Mouse (Mus musculus) limb, embryonic 10.5 days (tissue): ENCODE data around the gene Wnt10b. TPM values are rescaled to one million over a fixed set of nuclear protein-coding genes. Genes with fewer than 3 reads are reported as not detected.

ENCODE experiments used
- DNase-seq: peaks from one replicate; pipeline ENCODE4 v3.0.0-alpha.2; 2017; ENCODE audit warnings: low spot score
- H3K27ac ChIP-seq: fragments of 300-500 bp; sonication (generic); 2 replicates; pipeline ENCODE4 v1.5.1; 2016; ENCODE audit warnings: mild to moderate bottlenecking
- H3K27me3 ChIP-seq: fragments of 300-500 bp; sonication (generic); 2 replicates; pipeline ENCODE4 v1.6.1; 2016; ENCODE audit warnings: low read depth, mild to moderate bottlenecking; ENCODE audit not compliant: poor library complexity, severe bottlenecking
- H3K36me3 ChIP-seq: fragments of 300-500 bp; sonication (generic); 2 replicates; pipeline ENCODE4 v1.6.1; 2016; ENCODE audit warnings: mild to moderate bottlenecking, moderate library complexity
- H3K4me1 ChIP-seq: fragments of 300-500 bp; sonication (generic); 2 replicates; pipeline ENCODE4 v1.6.1; 2016
- H3K4me3 ChIP-seq: fragments of 300-500 bp; sonication (generic); 2 replicates; pipeline ENCODE4 v1.5.1; 2016; ENCODE audit warnings: mild to moderate bottlenecking, moderate library complexity
- H3K9me3 ChIP-seq: fragments of 300-500 bp; sonication (generic); replicated peaks from 2 replicates; pipeline ENCODE4 v1.6.1; 2016; ENCODE audit warnings: mild to moderate bottlenecking
- WGBS: fragments of 180-500 bp; shearing (Covaris S2); methylation state at CpG from one replicate; pipeline ENCODE4 v1.1.7; 2016; 5-methylcytosine and 5-hydroxymethylcytosine counted together
- polyA plus RNA-seq: library from polyadenylated mRNA; unstranded; fragments of >200 nt; fragmentation: Nextera tagmentation; extraction: Ambion mirVana; gene quantifications from 2 replicates; pipeline ENCODE4 v1.2.1, GENCODE M21; 2016

Wnt10b gene
- polyA plus RNA-seq, 1 experiment from 2014 or later: 0.99 TPM

- H3K27ac ChIP-seq: no peak overlapping the region
- DNase-seq: no peak
- H3K4me1 ChIP-seq: peaks cover 32% of the 10 kb centered on the region
- no peak overlapping the region for H3K4me3 ChIP-seq
- H3K27me3 ChIP-seq: peaks cover 100% of the 10 kb centered on the region
- no peaks in the 10 kb centered on the region for H3K36me3 ChIP-seq
- WGBS: 1% methylated on average over 23 of the region's 23 CpGs
- H3K9me3 ChIP-seq: no peaks in the 10 kb centered on the region
Observed at GRCm38 (mm10) chr15:98791771-98792170, 13.8 kb upstream of the Wnt10b start.

DNA sequence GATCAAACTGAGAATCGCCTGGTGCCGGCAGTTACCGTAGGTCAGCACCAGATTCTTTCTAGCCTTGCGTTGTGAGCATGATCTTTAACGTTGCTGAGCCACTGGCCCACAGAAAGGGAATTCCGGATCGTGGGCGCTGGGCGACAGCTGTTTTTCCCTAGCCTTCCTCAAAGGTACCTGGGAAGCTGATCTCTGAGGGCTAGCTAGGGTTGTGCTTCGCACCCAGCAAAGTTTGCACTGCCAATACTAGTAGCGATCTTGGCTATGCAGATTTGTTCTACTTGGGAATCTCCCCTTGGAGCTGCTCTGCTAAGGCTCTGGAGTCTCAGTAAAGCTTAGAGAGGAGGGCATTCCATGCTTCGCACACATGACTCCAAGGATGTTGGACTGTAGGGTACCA lies 13.3 kb upstream of the Wnt10b start:
- Histone ChIP-seq H3K4me1 (peaks cover 29% of the 10 kb centered on the region), H3K27ac (no peak overlapping the region), H3K27me3 (peaks cover 100% of the 10 kb centered on the region), H3K4me3 (0 out of 2 replicates have a peak overlapping the region, but pooled peaks have one; percentile 18), H3K36me3 (no peaks in the 10 kb centered on the region), H3K9me3 (no peaks in the 10 kb centered on the region)
- no peak for DNase-seq
- WGBS: 1% methylated on average over 12 of the region's 12 CpGs

DNA sequence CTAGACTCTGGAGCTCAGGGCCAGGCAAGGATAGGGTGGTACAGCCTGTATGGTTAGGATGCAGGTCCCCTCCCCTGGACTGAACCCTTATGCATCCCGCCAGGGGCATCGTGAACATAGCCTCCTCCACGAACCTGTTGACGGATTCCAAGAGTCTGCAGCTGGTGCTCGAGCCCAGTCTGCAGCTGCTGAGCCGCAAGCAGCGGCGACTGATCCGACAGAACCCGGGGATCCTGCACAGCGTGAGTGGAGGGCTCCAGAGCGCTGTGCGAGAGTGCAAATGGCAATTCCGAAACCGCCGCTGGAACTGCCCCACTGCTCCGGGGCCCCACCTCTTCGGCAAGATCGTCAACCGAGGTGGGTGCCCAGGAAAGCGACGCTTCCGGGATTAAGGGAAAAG lies 12.8 kb upstream of the Wnt10b start:
- no peaks in the 10 kb centered on the region for H3K36me3 ChIP-seq
- H3K27me3 ChIP-seq: peaks cover 99% of the 10 kb centered on the region
- peak overlapping the region; percentile 18; the same call in 1 of the 2 replicates for H3K4me3 ChIP-seq
- H3K27ac ChIP-seq: no peak overlapping the region
- H3K4me1 ChIP-seq: peaks cover 29% of the 10 kb centered on the region
- WGBS: 2% methylated on average over 23 of the region's 23 CpGs
- H3K9me3 ChIP-seq: no peaks in the 10 kb centered on the region
- no peak for DNase-seq

GRCm38 (mm10) chr15:98789661-98790535 lies 11.9 kb upstream of the Wnt10b start, which contains the start of gene Wnt1:
Gene Wnt1, plus strand, starts transcription at chr15:98789857.
- Histone ChIP-seq H3K9me3 (no peaks in the 10 kb centered on the region), H3K36me3 (no peaks in the 10 kb centered on the region), H3K4me3 (peak within 1 kb of the TSS; percentile 18), H3K27ac (no peak within 1 kb of the TSS), H3K27me3 (peaks cover 99% of the 10 kb centered on the region), H3K4me1 (peaks cover 29% of the 10 kb centered on the region)
- WGBS: 4% methylated on average over 45 of the region's 51 CpGs
- peak; percentile 83 for DNase-seq

GRCm38 (mm10) chr15:98788972-98789660 lies 11.2 kb upstream of the Wnt10b start:
- DNase-seq: no peak
- WGBS: 15% methylated on average over 24 of the region's 24 CpGs
- Histone ChIP-seq H3K27me3 (peaks cover 98% of the 10 kb centered on the region), H3K36me3 (no peaks in the 10 kb centered on the region), H3K4me3 (peak overlapping the region; percentile 18; the same call in 1 of the 2 replicates), H3K4me1 (peaks cover 29% of the 10 kb centered on the region), H3K27ac (no peak overlapping the region), H3K9me3 (no peaks in the 10 kb centered on the region)

GRCm38 (mm10) chr15:98787930-98788329 lies 10.0 kb upstream of the Wnt10b start:
- H3K9me3 ChIP-seq: no peaks in the 10 kb centered on the region
- 28% methylated on average over 4 of the region's 4 CpGs for WGBS
- peaks cover 93% of the 10 kb centered on the region for H3K27me3 ChIP-seq
- H3K36me3 ChIP-seq: no peaks in the 10 kb centered on the region
- DNase-seq: no peak
- H3K4me3 ChIP-seq: no peak overlapping the region
- peaks cover 22% of the 10 kb centered on the region for H3K4me1 ChIP-seq
- H3K27ac ChIP-seq: no peak overlapping the region

GRCm38 (mm10) chr15:98785744-98786143 lies 7.8 kb upstream of the Wnt10b start:
- no peaks in the 10 kb centered on the region for H3K36me3 ChIP-seq
- peak; percentile 61 for DNase-seq
- peaks cover 10% of the 10 kb centered on the region for H3K4me1 ChIP-seq
- WGBS: 29% methylated on average over 7 of the region's 7 CpGs
- H3K9me3 ChIP-seq: no peaks in the 10 kb centered on the region
- no peak overlapping the region for H3K27ac ChIP-seq
- H3K4me3 ChIP-seq: no peak overlapping the region
- H3K27me3 ChIP-seq: peaks cover 93% of the 10 kb centered on the region

DNA sequence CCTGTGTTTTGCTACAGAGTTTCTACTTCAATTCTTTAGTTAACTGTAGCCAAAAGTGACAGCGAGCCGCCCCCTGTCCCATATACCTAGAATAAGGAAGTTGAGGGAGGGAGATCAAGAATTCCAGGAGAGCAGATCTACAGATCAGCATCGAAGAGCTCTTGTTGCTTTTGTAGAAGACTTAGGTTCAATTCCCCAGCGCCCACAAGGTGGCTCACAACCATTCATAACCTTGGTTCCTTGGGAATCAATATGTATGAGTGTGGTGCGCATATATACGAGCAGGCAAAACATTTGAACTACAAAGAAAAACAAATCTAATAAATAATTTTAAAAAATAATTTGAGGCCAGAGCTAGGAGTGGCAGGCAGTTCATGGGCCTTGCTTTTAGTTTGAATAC lies 3.2 kb upstream of the Wnt10b start:
- 29% methylated on average over 6 of the region's 6 CpGs for WGBS

DNA sequence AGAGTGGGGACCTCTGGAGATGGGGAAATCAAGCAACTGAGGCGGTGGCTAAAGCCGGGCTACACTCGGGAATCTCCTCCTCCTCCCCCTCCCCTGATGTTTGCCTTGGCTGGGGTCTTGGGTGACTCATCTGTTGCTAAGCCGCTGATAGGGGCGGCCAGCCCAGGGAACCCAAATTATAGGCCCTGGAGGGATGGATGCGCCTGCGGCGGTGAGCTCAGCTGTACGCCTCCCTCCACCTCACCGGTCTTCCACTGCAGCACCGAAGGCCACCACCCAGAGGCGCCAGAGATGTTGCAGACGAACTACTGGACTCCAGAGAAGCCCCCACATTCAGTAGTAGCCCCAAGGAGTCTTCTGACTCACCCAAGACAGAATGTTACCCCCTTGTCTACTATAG lies 2.6 kb upstream of the Wnt10b start:
- H3K27me3 ChIP-seq: peaks cover 94% of the 10 kb centered on the region
- H3K4me3 ChIP-seq: no peak overlapping the region
- H3K4me1 ChIP-seq: peaks cover 41% of the 10 kb centered on the region
- H3K9me3 ChIP-seq: 0 out of 2 replicates have a peak, but pooled peaks cover 2% of the 10 kb centered on the region
- no peak overlapping the region for H3K27ac ChIP-seq
- H3K36me3 ChIP-seq: no peaks in the 10 kb centered on the region
- WGBS: 3% methylated on average over 13 of the region's 13 CpGs
- DNase-seq: no peak

More for the DNA sequence above, 3.2 kb upstream of the Wnt10b start:
- Histone ChIP-seq H3K4me1 (peaks cover 35% of the 10 kb centered on the region), H3K36me3 (no peaks in the 10 kb centered on the region), H3K4me3 (no peak overlapping the region), H3K9me3 (0 out of 2 replicates have a peak, but pooled peaks cover 2% of the 10 kb centered on the region), H3K27ac (no peak overlapping the region), H3K27me3 (peaks cover 93% of the 10 kb centered on the region)
- DNase-seq: no peak

- Histone ChIP-seq H3K27me3 (peaks cover 94% of the 10 kb centered on the region), H3K4me1 (peaks cover 43% of the 10 kb centered on the region), H3K27ac (no peak overlapping the region), H3K36me3 (no peaks in the 10 kb centered on the region), H3K4me3 (no peak overlapping the region), H3K9me3 (0 out of 2 replicates have a peak, but pooled peaks cover 2% of the 10 kb centered on the region)
- DNase-seq: no peak
- WGBS: 3% methylated on average over 8 of the region's 8 CpGs
Observed at GRCm38 (mm10) chr15:98780075-98780474, 2.1 kb upstream of the Wnt10b start.

- Histone ChIP-seq H3K27ac (no peak overlapping the region), H3K4me3 (no peak overlapping the region; the same call in 1 of the 2 replicates), H3K9me3 (0 out of 2 replicates have a peak, but pooled peaks cover 2% of the 10 kb centered on the region), H3K36me3 (no peaks in the 10 kb centered on the region), H3K27me3 (peaks cover 96% of the 10 kb centered on the region), H3K4me1 (peaks cover 43% of the 10 kb centered on the region)
- no peak for DNase-seq
- 1% methylated on average over 10 of the region's 11 CpGs for WGBS
Observed at GRCm38 (mm10) chr15:98778806-98779205, 856 bp upstream of the Wnt10b start.

DNA sequence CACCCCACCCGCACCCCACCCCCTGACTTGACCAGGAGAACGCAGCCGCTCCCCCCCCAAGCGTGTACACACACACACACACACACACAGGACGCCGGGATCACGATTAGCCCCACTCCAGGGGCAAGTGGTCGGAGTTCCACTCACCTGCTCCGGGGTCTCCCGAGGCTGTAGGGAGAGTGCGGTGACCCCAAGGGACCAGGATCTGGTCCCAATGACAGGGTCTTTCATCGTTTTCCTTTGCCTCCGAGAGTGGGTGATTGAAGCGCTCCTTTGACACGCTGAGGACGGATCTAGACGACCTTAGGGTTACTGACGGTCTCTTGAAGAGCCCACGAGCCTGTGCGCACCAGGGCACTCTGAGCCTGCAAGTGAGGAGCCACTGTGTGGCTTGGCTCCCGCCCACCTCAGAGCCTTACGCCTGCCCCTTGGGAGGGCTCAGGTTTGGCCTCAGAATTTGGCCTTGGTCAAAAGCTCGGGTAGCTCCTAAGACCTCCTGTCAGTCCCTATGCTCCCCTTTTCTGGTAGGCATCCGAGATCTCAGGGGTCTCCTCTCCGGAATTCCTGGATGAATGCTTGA lies 331 bp upstream of the Wnt10b start:
- Histone ChIP-seq H3K4me1 (peaks cover 43% of the 10 kb centered on the region), H3K9me3 (0 out of 2 replicates have a peak, but pooled peaks cover 2% of the 10 kb centered on the region), H3K36me3 (no peaks in the 10 kb centered on the region), H3K27ac (no peak overlapping the region), H3K4me3 (peak overlapping the region; percentile 37), H3K27me3 (peaks cover 100% of the 10 kb centered on the region)
- WGBS: 1% methylated on average over 25 of the region's 25 CpGs
- DNase-seq: no peak
